Mouse (Mus musculus): ENCODE measurements around the gene Prok1. TPM values are rescaled to one million over a fixed set of nuclear protein-coding genes. Genes with fewer than 3 reads are reported as not detected.

Gene Prok1
- polyA plus RNA-seq, 1 experiment from 2014 or later = not detected

- no peaks in the 10 kb centered on the region for H3K27me3 ChIP-seq (replicated peaks; ENCODE audit: insufficient read depth, low read length)
- 8% methylated on average over 4 of the region's 4 CpGs for WGBS
- DNase-seq (ENCODE audit: low spot score) = peak; percentile 74
- no peak overlapping the region for H3K27ac ChIP-seq (ENCODE audit: low read length)
- no peaks in the 10 kb centered on the region for H3K36me3 ChIP-seq (ENCODE audit: insufficient read depth, low read length)
- no peak for ATAC-seq
- H3K9me3 ChIP-seq (ENCODE audit: low read length) = no peaks in the 10 kb centered on the region
- TF ChIP-seq EP300 (IDR thresholded peaks at IDR 0.05) (no peak), CTCF (IDR thresholded peaks at IDR 0.05) (peak; percentile 90)
- H3K9ac ChIP-seq (replicated peaks; ENCODE audit: low read depth) = no peak overlapping the region
- no peak overlapping the region for H3K4me3 ChIP-seq (ENCODE audit: low read depth, low read length)
- no peak overlapping the region for H3K4me2 ChIP-seq (replicated peaks; ENCODE audit: low read depth, low read length)
- H3K4me1 ChIP-seq (ENCODE audit: insufficient read depth, low read depth, low read length) = no peaks in the 10 kb centered on the region
Measured at GRCm38 (mm10) chr3:107205994-107206393, 33.5 kb downstream of the Prok1 start.

GRCm38 (mm10) chr3:107205170-107205569 lies 34.3 kb downstream of the Prok1 start:
- no peak for ATAC-seq
- Histone ChIP-seq H3K27ac (ENCODE audit: low read length) (no peak overlapping the region), H3K9ac (replicated peaks; ENCODE audit: low read depth) (no peak overlapping the region), H3K27me3 (replicated peaks; ENCODE audit: insufficient read depth, low read length) (no peaks in the 10 kb centered on the region), H3K4me2 (replicated peaks; ENCODE audit: low read depth, low read length) (no peak overlapping the region), H3K4me3 (ENCODE audit: low read depth, low read length) (no peak overlapping the region), H3K4me1 (ENCODE audit: insufficient read depth, low read depth, low read length) (no peaks in the 10 kb centered on the region), H3K9me3 (ENCODE audit: low read length) (no peaks in the 10 kb centered on the region), H3K36me3 (ENCODE audit: insufficient read depth, low read length) (no peaks in the 10 kb centered on the region)
- TF ChIP-seq EP300 (IDR thresholded peaks at IDR 0.05) (no peak), CTCF (IDR thresholded peaks at IDR 0.05) (no peak)
- no peak for DNase-seq (ENCODE audit: low spot score)

- no peak overlapping the region for H3K4me2 ChIP-seq (replicated peaks; ENCODE audit: low read depth, low read length)
- TF ChIP-seq EP300 (IDR thresholded peaks at IDR 0.05) = no peak
- no peak for TF ChIP-seq CTCF (IDR thresholded peaks at IDR 0.05)
- no peaks in the 10 kb centered on the region for H3K4me1 ChIP-seq (ENCODE audit: insufficient read depth, low read depth, low read length)
- H3K27ac ChIP-seq (ENCODE audit: low read length) = no peak overlapping the region
- DNase-seq (ENCODE audit: low spot score) = no peak
- no peak for ATAC-seq
- WGBS = 72% methylated on average over 3 of the region's 3 CpGs
- H3K4me3 ChIP-seq (ENCODE audit: low read depth, low read length) = no peak overlapping the region
- H3K36me3 ChIP-seq (ENCODE audit: insufficient read depth, low read length) = no peaks in the 10 kb centered on the region
- H3K9me3 ChIP-seq (ENCODE audit: low read length) = no peaks in the 10 kb centered on the region
- H3K9ac ChIP-seq (replicated peaks; ENCODE audit: low read depth) = no peak overlapping the region
- H3K27me3 ChIP-seq (replicated peaks; ENCODE audit: insufficient read depth, low read length) = no peaks in the 10 kb centered on the region
Measured at GRCm38 (mm10) chr3:107204413-107204812, 35.1 kb downstream of the Prok1 start.

- Histone ChIP-seq H3K36me3 (ENCODE audit: insufficient read depth, low read length) (no peaks in the 10 kb centered on the region), H3K4me3 (ENCODE audit: low read depth, low read length) (no peak overlapping the region), H3K4me1 (ENCODE audit: insufficient read depth, low read depth, low read length) (no peaks in the 10 kb centered on the region), H3K4me2 (replicated peaks; ENCODE audit: low read depth, low read length) (no peak overlapping the region), H3K27me3 (replicated peaks; ENCODE audit: insufficient read depth, low read length) (no peaks in the 10 kb centered on the region), H3K9me3 (ENCODE audit: low read length) (no peaks in the 10 kb centered on the region), H3K27ac (ENCODE audit: low read length) (no peak overlapping the region), H3K9ac (replicated peaks; ENCODE audit: low read depth) (no peak overlapping the region)
- DNase-seq (ENCODE audit: low spot score) (no peak), ATAC-seq (no peak)
- no peak for TF ChIP-seq EP300 (IDR thresholded peaks at IDR 0.05)
- TF ChIP-seq CTCF (IDR thresholded peaks at IDR 0.05) = no peak
- 29% methylated on average over 9 of the region's 9 CpGs for WGBS
Measured at GRCm38 (mm10) chr3:107201310-107202180, 38.0 kb downstream of the Prok1 start.

DNA sequence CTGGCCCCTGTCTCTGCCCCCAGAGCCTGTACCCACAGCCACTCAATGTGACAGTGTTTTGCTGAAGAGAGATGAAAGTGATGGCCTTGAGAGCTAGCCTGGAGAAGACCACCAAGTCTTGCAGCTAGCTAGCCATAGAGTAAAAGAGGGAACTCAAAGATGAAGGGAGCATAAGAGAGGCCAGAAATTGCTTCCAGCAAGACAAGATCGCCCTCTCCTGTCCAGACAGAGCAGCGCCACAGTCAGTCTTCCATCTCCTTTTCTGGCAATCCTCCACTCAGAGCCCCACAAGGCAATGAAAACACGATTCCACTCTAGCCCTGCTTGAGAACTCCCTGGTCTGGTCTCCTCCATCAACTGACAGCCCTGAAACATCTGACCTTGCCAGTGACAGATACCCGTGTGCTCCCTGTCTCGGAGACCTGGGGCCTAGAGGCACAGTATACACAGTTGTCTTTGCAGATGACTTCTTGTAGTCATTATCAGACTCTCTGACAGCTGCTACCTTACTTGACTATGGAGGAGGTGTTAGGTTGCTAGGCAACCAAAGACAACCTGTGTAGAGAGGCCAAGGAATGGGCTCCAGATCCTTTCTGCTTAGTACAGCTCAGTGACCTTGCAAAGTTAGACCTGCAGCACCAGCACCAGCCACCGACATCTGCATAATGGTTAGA lies 51.1 kb downstream of the Prok1 start:
- WGBS = 29% methylated on average over 6 of the region's 6 CpGs
- Histone ChIP-seq H3K9me3 (ENCODE audit: low read length) (no peaks in the 10 kb centered on the region), H3K4me1 (ENCODE audit: insufficient read depth, low read depth, low read length) (no peaks in the 10 kb centered on the region), H3K4me2 (replicated peaks; ENCODE audit: low read depth, low read length) (no peak overlapping the region), H3K27me3 (replicated peaks; ENCODE audit: insufficient read depth, low read length) (no peaks in the 10 kb centered on the region), H3K27ac (ENCODE audit: low read length) (no peak overlapping the region), H3K9ac (replicated peaks; ENCODE audit: low read depth) (no peak overlapping the region), H3K36me3 (ENCODE audit: insufficient read depth, low read length) (no peaks in the 10 kb centered on the region), H3K4me3 (ENCODE audit: low read depth, low read length) (no peak overlapping the region)
- peak; percentile 67 for DNase-seq (ENCODE audit: low spot score)
- ATAC-seq = no peak
- no peak for TF ChIP-seq EP300 (IDR thresholded peaks at IDR 0.05)
- TF ChIP-seq CTCF (IDR thresholded peaks at IDR 0.05) = peak; percentile 77

GRCm38 (mm10) chr3:107187022-107187421 lies 52.5 kb downstream of the Prok1 start:
- Histone ChIP-seq H3K4me3 (ENCODE audit: low read depth, low read length) (no peak overlapping the region), H3K27me3 (replicated peaks; ENCODE audit: insufficient read depth, low read length) (no peaks in the 10 kb centered on the region), H3K9ac (replicated peaks; ENCODE audit: low read depth) (no peak overlapping the region), H3K9me3 (ENCODE audit: low read length) (no peaks in the 10 kb centered on the region), H3K36me3 (ENCODE audit: insufficient read depth, low read length) (no peaks in the 10 kb centered on the region), H3K4me1 (ENCODE audit: insufficient read depth, low read depth, low read length) (no peaks in the 10 kb centered on the region), H3K27ac (ENCODE audit: low read length) (no peak overlapping the region), H3K4me2 (replicated peaks; ENCODE audit: low read depth, low read length) (no peak overlapping the region)
- TF ChIP-seq EP300 (IDR thresholded peaks at IDR 0.05) (no peak), CTCF (IDR thresholded peaks at IDR 0.05) (no peak)
- DNase-seq (ENCODE audit: low spot score) = no peak
- no peak for ATAC-seq
- 80% methylated on average over 4 of the region's 4 CpGs for WGBS
